Mouse (Mus musculus): Measurements from ENCODE around the gene Ube2l6. TPM values are rescaled to one million over a fixed set of nuclear protein-coding genes. Genes with fewer than 3 reads are reported as not detected.
"Not testable (repeated sequence)": the region's sequence is repeated elsewhere in the genome, so short reads cannot be mapped to it uniquely, and the experiment has no call there.

Ube2l6 gene
- total RNA-seq, 2 experiments from 2014 or later: 7.2 to 10.0 TPM

DNA sequence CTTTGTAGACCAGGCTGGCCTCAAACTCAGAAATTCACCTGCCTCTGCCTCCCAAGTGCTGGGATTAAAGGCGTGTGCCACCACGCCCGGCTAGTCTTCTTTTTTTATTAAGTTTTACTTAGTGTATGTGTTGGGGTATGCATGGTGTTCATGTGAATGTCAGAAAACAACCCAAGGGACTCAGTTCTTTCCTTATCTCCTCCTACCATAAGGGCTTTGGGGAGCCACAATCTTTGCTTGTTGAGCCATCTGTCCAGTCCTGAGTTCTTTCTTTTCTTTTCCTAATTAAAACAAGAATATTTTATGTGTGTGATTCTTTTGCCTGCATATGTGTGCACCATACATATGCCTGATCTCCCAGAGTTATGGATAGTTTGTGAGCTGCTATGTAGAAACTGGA, 5.5 kb upstream of the Ube2l6 start:
- DNase-seq: no peak

DNA sequence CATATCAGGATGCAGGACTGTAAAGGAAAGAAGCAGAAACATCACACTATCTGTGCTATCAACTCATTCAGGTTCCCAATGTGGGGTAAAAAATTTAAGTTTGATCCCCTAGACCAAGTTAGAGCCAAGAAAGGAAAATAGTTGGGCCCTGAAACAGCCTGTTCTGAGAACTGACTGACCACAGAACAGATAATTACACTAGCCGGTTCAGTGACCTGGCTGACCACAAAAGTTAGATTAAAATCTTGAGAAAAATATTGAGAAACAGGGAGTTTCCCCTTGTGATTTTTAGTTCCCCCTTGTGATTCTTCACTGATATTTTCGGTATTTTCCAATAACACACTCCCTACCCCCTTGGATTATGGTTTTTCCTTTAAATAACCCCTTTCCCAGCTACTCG, 4.8 kb upstream of the Ube2l6 start:
- DNase-seq: no peak

DNA sequence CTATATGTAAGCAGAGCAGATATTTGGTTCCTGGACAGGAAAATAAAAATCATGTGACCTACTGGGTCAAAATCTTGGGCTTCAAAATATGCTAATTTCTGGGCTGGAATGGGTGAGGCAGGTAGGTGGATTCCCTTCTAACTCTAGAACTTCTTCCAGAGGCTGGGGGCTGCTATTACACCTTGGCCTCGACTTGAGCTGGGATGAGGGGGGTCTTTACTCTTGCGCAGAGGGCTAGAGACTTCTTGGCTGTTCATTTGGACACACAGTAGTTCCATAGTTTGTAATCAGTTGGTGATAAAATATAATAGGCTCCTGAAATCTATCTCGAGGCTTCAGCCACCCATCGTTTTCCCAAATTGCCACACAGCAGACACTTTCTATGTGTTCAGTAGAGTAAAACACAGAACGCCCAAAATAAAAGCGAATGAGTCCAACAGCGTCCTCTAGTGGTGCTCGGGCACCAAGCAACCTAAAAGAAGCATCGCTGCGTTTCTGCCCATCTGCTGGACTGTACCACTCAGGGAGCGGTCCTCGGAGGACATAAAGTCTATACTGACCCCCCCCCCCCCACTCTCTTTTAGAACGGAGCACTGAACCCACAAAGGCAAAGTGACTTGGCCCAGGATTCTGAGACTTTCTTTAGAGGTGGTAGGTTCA, 665 bp upstream of the Ube2l6 start:
- DNase-seq: peak; percentile 78

DNA sequence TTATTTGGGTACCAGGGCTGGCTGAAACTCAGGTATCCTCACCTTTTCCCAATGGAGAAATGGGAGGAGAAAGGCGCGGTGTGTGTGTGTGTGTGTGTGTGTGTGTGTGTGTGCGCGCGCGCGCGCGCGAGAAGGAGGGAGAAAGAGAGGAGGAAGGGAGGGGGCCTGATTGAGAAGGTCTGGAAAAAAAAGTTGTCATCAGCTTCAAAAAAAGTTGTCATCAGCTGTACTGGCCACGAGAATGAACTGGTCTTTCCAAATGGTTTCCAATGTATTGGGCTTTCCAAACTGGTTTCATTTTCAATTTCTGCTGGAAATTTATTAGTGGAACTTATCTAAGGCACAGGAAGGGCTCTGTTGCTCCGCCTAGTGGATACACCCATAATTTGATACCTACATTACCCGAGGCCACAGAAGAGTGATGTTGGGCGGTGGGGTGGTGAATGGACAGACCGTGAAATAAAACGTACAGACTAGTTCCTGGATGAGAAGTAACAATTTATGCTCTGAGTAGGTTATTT, 473 bp downstream of the Ube2l6 start:
- DNase-seq: peak; percentile 38

DNA sequence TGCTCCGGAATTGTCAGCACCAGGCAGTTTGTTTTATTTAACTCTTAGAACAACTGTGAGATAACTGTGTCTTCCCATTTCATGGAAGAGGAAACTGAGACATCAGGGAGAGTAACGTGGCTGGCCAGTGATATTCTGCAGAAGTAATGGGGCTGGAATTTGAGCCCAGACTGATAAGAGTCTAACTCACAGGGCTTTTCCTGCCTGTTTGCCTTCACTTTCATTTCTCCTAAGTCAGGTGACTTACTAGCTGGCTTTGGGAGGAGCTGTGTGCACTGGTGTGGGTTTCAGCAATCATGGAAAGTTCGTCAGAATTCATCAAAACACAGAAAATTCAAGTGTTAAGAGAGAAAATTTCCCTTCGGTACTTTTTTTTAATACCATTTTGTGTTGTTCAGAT, 1.7 kb downstream of the Ube2l6 start:
- DNase-seq: no peak

DNA sequence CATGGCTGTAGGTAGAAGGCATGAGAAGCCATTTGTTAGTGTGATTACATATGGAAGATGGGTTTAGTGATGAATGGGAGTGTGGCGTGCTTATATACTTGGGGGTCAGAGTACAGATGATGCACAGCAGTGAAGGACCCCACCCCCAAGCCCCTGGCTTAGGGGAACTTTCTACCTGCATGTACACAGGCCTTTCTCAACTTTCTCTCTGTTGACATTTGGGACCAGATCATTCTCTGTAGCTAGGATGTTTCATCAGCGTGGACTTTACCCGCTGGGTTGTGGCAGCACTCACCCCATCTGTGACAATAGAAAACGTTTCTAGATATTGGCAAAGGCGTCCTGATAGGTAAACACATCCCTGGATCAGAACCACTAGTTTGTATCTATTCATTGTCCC, 2.6 kb downstream of the Ube2l6 start:
- not testable (repeated sequence) for DNase-seq

DNA sequence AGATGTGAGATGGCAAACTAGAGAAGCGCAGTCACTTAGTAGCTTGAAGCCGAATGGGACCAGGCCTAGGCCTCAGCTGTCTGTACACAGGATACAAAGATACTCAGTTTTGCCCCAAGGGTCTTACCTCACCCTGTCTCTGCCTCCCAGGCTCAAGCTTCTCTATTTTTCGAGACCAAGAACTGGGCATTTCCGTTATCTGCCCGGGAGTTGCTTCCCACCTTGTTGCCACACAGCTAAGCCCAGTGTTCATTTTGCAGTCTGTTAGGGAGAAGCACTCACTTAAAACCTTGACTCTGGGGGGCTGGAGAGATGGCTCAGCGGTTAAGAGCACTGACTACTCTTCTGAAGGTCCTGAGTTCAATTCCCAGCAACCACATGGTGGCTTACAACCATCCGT, 5.3 kb downstream of the Ube2l6 start:
- no peak for DNase-seq

DNA sequence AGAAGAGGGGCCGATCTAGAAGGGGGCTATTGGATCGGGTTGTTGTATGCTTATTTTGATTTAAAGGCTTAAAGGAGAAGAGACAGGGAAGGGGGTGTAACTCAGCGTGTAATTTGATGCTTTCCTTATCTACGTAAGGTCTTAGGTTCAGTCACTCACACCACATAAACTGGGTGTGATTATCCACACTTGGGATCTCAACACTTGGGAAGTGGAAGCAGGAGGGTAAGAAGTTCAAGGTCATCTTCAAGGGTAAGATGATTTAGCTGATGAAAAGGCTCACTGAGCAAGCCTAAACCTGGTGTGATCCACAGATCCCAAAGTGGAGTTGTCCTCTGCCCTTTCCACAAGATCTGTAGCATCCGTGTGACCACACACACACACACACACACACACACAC, 7.9 kb downstream of the Ube2l6 start:
- DNase-seq: no peak

DNA sequence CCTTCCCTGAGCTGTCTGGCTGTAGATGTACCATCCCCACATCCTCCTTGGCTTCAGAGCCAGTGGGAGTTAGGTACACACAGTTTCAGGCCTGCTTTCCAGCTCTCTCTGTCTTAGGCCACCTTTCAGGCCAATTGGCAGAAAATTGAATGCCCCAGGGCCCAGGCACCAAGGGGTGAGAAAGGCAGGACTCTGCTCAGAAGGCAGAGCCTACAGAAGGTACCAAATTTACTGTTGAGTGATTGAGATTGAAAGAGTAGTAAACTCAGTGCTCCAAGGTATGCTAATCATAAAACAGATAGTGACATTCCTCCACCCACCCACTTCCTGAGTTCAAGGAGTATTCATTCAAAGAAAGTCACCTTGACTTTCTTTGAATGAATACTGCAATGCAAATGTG, 10.7 kb downstream of the Ube2l6 start:
- no peak for DNase-seq

DNA sequence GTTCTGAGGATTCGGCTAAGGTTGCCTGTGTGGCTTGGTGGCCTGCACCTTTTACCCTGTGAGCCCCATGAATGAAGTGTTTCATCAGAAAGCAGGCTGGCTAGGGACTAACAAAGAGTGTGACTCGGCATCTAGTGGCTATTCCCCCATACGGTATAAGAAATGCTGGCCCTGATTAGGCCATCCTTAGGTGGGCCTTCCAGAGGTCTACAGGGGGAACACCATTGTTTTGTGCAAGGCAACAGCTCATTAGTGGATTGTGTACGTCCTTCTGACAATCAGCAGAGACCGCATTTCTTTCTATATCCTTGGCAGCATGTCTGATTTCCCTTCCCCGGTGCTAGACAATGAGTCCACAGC, 11.9 kb downstream of the Ube2l6 start:
- DNase-seq: no peak

DNA sequence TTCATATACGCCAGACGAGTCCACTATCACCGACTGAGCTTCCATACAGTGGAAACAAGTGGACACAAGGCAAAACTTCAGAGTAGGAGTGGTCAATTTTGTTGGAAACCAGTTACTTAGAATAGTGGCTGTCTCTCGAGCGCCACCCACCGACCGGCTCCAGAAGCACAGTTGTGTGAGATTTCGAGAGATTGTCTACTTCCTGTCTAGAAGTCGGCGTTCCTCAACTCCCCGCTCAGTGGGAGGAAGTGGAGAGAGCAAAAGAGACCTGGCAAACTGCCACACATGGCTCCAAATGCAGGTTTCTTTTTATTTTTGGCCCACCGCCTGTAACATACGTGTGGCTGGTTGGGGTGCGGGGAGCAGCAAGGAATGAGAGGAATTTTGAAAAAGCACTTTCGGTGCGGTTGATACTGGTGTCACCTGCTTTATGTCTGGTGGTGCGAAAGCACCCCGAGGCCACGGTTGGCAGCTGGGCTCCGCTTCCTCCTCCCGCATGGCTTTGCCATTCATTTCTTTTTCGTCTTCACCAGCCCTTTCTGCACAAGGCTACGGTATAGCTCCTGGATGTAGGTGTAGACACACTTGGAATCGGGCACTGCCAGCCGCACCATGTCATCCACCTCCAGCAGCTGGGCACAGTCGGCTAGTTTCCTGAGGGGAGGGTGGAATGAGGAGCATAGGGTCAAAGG, 12.4 kb downstream of the Ube2l6 start:
- peak; percentile 87 for DNase-seq

DNA sequence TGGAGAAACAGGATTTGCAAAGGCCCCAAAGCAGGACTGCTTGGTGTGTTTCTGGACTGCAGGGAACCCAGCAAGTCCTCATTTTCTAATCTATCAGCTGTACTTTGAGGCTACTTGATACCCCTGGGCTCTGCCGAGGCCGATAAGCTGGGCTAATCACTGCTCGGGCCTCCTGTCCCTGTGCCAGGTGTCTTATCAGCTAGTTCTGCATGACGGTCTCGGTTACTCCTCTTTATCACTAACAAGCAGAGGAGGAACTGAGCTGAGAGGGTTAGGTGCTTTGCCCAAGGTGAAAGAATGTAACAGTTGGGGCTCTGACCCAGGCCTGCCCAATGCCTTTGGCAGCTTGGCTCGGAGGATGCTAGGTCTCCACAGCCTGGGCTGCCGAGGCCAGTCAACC, 13.3 kb downstream of the Ube2l6 start:
- DNase-seq: no peak

DNA sequence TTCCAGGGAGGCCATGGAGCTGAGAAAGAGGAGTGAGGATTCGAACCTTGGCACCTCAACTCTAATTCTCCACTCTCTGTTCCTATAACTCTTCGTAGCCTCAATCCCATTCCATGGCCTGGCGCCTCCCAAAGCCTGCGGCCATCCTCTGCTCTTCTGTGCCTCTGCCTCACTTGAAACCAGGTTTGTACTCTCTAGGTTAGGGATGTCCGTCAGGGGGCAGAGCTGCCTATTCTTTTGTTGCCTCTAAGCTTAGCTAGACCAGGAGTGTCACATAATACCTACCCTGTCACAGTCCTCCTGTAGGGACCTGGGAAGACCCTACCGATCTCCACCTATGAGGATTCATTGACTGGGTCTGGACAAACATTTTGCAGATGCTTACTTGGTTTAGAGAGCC, 14.0 kb downstream of the Ube2l6 start:
- DNase-seq: no peak

DNA sequence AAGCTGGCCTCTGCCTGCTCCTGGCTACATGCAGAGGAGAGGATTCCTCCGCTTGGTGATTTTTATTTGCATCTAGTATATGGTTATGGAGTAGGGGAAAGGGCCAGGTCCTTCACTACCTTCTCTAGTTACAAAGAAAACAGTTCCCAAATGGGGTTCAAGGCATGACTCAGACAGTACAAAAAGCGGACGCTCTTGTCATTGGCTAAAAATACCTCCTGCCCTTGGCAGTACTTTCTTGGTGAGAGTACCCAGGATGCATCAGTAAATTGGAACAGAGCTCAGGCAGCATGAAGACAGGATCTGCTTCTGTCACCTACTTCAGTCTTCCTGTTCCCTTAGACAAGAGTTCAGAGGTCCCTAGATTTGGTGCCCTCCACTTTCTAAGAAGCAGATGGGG, 21.2 kb downstream of the Ube2l6 start:
- no peak for DNase-seq

DNA sequence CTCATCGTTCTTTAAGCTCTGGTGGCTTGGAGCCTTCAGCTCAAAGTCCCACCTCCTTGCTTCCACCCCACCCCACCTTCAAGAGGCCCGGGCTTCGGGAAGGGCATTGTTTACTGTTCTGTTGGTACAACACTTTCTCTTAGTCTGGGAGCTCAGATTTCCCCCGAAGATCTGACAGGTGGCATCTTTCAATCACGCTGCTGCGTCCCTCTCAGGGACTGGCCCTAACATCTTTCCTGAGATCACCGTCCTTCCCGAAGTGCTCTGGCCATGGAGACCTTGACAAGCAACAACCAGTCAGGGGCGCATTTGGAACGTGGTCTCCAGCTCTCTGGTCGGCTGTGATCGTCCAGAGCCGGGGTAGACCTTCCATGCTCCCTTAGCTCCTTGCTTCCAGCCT, 23.9 kb downstream of the Ube2l6 start, which contains the start of gene Smtnl1:
Gene Smtnl1 (minus strand): TSS at position 101 of the 400 bp plus-strand sequence.
- no peak for DNase-seq

DNA sequence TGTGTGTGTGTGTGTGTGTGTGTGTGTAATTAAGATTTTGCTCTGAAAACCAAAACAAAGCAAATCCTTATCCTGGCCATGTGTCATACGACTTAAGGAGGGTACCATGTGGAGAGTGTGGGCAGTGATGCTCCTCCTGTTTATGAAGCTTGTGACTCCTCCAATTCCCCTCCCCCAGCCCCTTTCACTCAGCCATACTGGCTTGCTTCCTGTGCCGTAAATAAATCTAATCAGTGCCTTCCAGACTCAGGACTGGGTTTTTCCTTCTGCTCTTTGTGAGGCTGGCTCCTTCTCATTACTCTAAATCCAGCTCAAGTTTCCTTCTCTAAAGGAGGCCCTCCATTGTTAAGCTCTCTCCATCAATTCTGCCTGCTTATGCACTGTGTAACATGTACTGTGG, 24.6 kb downstream of the Ube2l6 start:
- no peak for DNase-seq

DNA sequence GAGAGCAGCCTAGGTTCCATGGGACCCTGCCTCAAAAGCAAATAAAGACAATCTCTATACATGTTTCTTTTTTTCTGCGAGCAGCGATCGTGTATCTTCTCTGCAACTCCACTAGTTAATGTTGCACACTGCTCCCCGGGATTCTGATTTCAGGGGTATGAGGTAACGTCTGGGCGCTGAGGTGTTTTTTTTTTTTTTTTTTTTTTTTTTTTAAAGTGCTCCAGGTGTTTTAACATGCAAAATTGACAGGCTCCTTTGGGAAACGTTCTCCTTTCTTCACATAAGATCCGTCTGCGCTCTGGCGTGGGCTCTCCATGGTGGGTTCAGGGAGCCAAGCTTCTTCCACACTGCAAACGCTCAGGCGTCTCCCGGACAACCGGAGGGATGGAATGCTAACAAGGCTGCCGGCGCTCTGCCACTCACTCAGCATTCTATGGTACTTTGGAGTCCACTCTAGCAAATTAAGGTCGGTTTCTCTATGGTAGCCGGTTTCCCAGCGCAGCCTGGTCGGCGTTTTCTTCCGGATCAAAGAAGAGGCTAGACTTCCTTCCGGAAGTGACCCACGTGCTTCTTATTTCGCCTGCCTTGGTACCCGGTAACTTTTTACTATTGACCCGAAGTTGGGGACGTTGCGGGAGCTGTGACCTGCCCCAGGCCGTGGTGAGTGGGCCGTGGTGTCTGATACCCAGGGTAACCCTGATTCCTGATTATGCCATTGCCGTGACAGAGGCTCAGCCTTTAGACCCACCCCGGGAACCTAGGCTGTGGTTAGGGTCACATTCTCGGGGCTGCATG, 28.1 kb downstream of the Ube2l6 start, which contains the start of gene Timm10:
Gene Timm10 (plus strand): TSS at position 510 of the 795 bp plus-strand sequence.
- peak; percentile 74 for DNase-seq

DNA sequence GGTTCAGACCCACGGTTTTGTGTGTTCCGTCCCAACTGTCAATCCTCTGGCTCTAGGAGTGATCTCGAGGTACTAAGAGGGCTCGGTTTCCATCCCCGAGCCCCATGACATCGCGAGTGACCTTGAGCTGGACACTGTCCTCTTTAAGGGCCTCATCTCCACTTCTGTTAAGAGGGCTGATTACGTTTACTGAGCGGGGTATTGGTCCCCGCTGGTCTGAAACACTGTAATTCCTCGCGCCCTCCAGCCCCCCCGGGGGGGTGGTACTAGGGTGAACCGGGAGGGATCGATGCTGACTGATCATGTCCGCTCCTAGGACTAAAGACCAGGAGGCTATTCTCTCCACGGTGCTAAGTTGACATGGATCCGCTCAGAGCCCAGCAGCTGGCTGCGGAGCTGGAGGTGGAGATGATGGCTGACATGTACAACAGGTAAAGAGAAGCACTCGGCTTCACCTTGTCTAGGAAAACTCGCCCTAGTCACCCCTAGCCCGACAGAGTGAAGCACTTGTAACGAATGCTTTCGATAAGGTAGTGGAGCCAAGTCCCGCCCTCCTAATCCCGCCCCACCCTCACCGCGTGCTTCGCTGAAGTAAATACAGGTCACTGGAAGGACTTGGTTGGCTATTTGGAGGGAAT, 28.8 kb downstream of the Ube2l6 start:
- no peak for DNase-seq

DNA sequence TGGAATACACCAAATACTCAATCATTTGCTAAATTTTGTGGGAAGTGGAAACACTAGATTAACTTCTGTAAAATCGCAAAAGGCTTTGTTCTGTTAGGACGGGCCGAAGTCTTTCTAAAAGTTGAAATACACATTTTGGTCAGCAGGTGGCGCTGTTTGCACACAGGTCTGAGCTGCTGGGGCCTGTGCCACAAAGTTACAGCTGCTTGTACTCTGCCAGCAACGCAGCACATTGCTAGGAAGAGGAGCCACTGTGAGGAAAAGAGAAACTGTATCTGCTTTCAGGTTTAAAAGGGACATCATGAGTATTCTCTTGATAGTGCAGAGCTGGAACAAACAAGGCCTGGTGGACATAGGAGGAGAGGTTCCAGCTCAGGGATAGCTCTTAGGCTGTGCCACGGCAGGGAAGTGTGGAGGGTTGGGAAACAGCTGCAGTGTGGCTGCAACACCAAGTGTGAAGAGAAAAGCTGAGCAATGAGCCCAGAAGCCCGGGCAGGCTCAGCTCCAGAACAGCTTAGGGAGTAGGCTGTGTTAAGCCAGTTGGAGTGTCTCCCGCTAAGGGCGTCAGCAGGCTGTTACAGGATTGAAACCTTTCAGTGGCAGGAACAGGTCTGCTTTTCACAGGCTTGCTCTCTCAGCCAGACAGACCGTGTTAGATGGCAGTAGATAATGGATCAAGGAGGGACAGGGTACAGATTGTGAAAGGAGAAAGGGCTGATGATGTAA, 33.2 kb downstream of the Ube2l6 start:
- DNase-seq: peak; percentile 86

DNA sequence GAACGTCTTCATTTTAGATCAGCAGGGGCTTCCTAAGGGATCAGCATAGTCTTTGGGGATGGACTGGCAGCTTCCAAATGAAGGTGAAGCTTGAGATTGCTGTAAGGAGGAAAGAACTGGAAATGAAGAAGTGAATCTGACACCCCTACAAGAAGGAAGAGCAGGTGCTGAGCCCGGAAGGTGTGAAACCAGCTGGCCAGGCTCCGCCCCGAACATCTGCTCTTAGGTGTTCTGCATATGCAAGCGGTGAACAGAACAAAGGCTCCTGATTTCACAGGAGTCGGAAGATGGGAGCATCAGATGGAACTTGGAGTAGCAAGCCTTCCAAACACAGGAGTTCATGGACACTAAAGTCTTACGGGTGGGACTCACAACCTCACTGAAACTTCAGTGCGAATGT, 38.5 kb downstream of the Ube2l6 start:
- no peak for DNase-seq

DNA sequence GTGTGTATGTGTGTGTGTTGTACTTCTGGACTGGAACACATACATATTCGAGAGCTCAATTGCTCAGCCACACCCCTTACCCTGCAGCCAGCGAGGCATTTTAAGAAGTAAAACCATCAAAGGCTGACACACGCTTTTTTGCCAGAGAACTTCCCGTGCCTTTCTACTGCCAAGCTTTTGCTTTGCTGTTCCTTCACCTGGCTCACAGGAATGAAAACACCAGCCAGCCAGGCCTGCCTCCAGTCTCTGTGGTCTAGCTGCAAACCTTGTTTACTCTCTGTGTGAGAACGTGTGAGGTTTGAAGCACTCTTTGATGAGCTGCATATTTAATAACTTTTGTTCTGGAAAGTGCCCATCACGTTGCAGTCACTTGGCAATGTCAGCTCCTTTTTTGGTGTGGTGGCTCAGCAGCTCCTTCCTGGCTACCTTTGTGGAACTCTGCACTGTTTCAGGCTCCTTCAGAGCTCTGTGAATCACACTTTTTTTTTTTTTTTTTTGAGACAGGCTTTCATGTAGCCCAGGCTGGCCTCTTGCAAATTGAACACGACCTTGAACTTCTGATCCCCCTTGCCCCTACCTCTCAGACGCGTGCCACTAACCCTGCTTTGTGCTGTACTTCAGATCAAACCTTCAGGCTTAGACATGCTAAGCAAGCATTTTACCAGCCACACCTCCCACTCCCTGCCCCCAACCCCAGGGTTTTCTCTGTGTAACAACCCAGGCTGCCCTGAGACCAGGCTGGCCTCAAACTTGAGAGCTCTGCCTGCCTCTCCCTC, 39.4 kb downstream of the Ube2l6 start:
- DNase-seq: no peak
